Mouse (Mus musculus) MEL (cell line): ENCODE results near the gene Cdk16.

Experiments
- BHLHE40 ChIP-seq: IDR thresholded peaks from 2 replicates; pipeline ENCODE4 v1.6.1; 2012; ENCODE audit warnings: low read depth, mild to moderate bottlenecking, inconsistent platforms, low read length, improper control_type of control experiment, borderline replicate concordance
- CHD2 ChIP-seq: IDR thresholded peaks from 2 replicates; pipeline ENCODE4 v1.6.1; 2011; ENCODE audit warnings: low read length, improper control_type of control experiment
- CTCF ChIP-seq, 3 experiments: IDR thresholded peaks in 2 of 3; conservative IDR thresholded peaks in 1 of 3; 2 replicates each; pipeline ENCODE4 v1.5.1; 2011 to 2012; ENCODE audit warnings: low read length in 3 of 3, low read depth in 2 of 3, mild to moderate bottlenecking in 2 of 3, improper control_type of control experiment in 1 of 3, inconsistent platforms in 1 of 3, mixed read lengths in 1 of 3, moderate library complexity in 1 of 3; ENCODE audit not compliant: control insufficient read depth in 1 of 3, insufficient read depth in 1 of 3, poor library complexity in 1 of 3, severe bottlenecking in 1 of 3
- E2F4 ChIP-seq: IDR thresholded peaks from 2 replicates; pipeline ENCODE4 v1.6.1; 2011; ENCODE audit warnings: low read depth, low read length, improper control_type of control experiment, borderline replicate concordance
- GATA1 ChIP-seq: IDR thresholded peaks from 2 replicates; pipeline ENCODE4 v1.6.1; 2011; ENCODE audit warnings: low read depth, low read length, improper control_type of control experiment
- JUND ChIP-seq: IDR thresholded peaks from 2 replicates; pipeline ENCODE4 v1.6.1; 2011; ENCODE audit warnings: low read depth, mild to moderate bottlenecking, improper control_type of control experiment, low read length
- MAFK ChIP-seq: IDR thresholded peaks from 2 replicates; pipeline ENCODE4 v1.6.1; 2011; ENCODE audit warnings: low read depth, mild to moderate bottlenecking, low read length, improper control_type of control experiment, borderline replicate concordance
- MAX ChIP-seq: IDR thresholded peaks from 2 replicates; pipeline ENCODE4 v1.6.1; 2011; ENCODE audit warnings: low read length, improper control_type of control experiment
- NELFE ChIP-seq: IDR thresholded peaks from 2 replicates; pipeline ENCODE4 v1.6.1; 2011; ENCODE audit warnings: low read depth, low read length, improper control_type of control experiment
- POLR2A ChIP-seq, 2 experiments: IDR thresholded peaks; 2 replicates each; pipeline ENCODE4 v1.6.1; 2011 to 2012; ENCODE audit warnings: low read length in 2 of 2, mild to moderate bottlenecking in 2 of 2, control low read depth in 1 of 2, improper control_type of control experiment in 1 of 2, low read depth in 1 of 2, moderate library complexity in 1 of 2; ENCODE audit not compliant: control insufficient read depth in 1 of 2, insufficient read depth in 1 of 2, poor library complexity in 1 of 2

DNA sequence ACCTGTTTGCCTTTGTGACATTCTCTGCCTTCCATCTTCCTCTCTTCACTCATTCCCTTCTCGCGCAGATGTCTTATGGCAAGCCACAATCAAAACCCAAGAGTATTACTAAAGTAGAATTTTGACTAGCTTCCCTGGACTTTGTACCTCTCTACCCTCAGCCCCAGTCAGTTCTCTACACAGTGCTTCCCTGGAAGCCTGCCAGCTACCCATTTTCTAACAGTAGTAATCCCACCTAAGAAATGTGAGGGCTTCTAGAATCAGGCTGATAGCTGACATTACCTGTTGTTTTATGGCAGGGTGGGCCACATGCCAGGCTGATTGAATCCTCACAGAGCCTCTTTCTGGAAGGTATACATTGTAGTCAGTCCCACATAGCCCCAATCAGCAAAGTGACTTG is 49.6 kb upstream of the Cdk16 start:
- TF ChIP-seq CTCF (IDR thresholded peaks at IDR 0.05 in 2 of 3, conservative IDR thresholded peaks at IDR 0.05 in 1 of 3; ENCODE audit: control insufficient read depth in 1 of 3, insufficient read depth in 1 of 3, low read depth in 2 of 3, low read length in 3 of 3, poor library complexity in 1 of 3, severe bottlenecking in 1 of 3) (no peak), MAFK (no peak), POLR2A (IDR thresholded peaks at IDR 0.05; ENCODE audit: control insufficient read depth in 1 of 2, insufficient read depth in 1 of 2, low read depth in 1 of 2, low read length in 2 of 2, poor library complexity in 1 of 2) (no peak), BHLHE40 (no peak), MAX (no peak), CHD2 (no peak), E2F4 (no peak), NELFE (no peak), GATA1 (no peak), JUND (no peak)
